Mouse (Mus musculus) hindbrain, embryonic 13.5 days (tissue): ENCODE data around the gene Gpha2. TPM values are rescaled to one million over a fixed set of nuclear protein-coding genes. Genes with fewer than 3 reads are reported as not detected.

ENCODE experiments used
- ATAC-seq: fragments of 200-750 bp; cut with Nextera tagmentation; 2 replicates; pipeline ENCODE4 v1.8.0; 2017; ENCODE audit warnings: moderate TSS enrichment; ENCODE audit not compliant: low FRiP score
- H3K27ac ChIP-seq: fragments of 300-500 bp; sonication (generic); 2 replicates; pipeline ENCODE4 v1.5.1; 2015; ENCODE audit warnings: inconsistent platforms, mild to moderate bottlenecking, moderate library complexity
- H3K27me3 ChIP-seq: fragments of 300-500 bp; sonication (generic); 2 replicates; pipeline ENCODE4 v1.6.1; 2015; ENCODE audit warnings: mild to moderate bottlenecking, inconsistent platforms
- H3K36me3 ChIP-seq: fragments of 300-500 bp; sonication (generic); 2 replicates; pipeline ENCODE4 v1.6.1; 2015; ENCODE audit warnings: mild to moderate bottlenecking, inconsistent platforms
- H3K4me1 ChIP-seq: fragments of 300-500 bp; sonication (generic); replicated peaks from 2 replicates; pipeline ENCODE4 v1.6.1; 2015; ENCODE audit warnings: inconsistent platforms
- H3K4me2 ChIP-seq: fragments of 300-500 bp; sonication (generic); 2 replicates; pipeline ENCODE4 v1.6.1; 2015; ENCODE audit warnings: inconsistent platforms, mild to moderate bottlenecking, moderate library complexity
- H3K4me3 ChIP-seq: fragments of 300-500 bp; sonication (generic); 2 replicates; pipeline ENCODE4 v1.5.1; 2015; ENCODE audit warnings: mild to moderate bottlenecking, inconsistent platforms
- H3K9ac ChIP-seq: fragments of 300-500 bp; sonication (generic); 2 replicates; pipeline ENCODE4 v1.6.1; 2015; ENCODE audit warnings: mild to moderate bottlenecking, inconsistent platforms
- H3K9me3 ChIP-seq: fragments of 300-500 bp; sonication (generic); 2 replicates; pipeline ENCODE4 v1.6.1; 2016; ENCODE audit warnings: inconsistent platforms
- WGBS: fragments of 180-500 bp; shearing (Covaris S2); methylation state at CpG from one replicate; pipeline ENCODE4 v1.1.7; 2015; 5-methylcytosine and 5-hydroxymethylcytosine counted together
- polyA plus RNA-seq: library from polyadenylated mRNA; unstranded; fragments of >200 nt; fragmentation: Nextera tagmentation; extraction: Ambion mirVana; gene quantifications from 2 replicates; pipeline ENCODE4 v1.2.1, GENCODE M21; 2015

Gpha2 gene
- polyA plus RNA-seq, 1 experiment from 2014 or later: not detected

DNA sequence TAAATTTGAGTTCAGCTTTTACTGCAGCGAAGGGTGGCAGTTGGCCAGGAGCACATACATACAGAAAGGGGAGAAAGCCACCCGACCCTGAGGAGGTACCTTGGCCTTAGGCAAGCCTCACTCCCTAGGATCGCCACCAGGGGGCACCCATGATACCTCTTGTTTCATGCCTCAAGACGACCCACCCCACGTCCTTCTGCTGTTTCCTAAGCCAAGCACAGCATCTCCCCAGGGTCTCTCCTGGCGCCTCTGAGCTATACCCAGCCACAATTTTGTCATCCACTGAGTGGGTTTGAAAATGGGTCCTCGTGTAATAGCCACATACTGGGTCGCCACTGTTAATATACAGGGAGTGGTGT is 42.0 kb downstream of the Gpha2 start:
- no peak overlapping the region for H3K4me3 ChIP-seq
- H3K4me1 ChIP-seq: no peaks in the 10 kb centered on the region; the same call in 1 of the 2 replicates
- H3K27me3 ChIP-seq: peaks cover 18% of the 10 kb centered on the region
- H3K36me3 ChIP-seq: no peaks in the 10 kb centered on the region
- no peak overlapping the region for H3K4me2 ChIP-seq
- no peak overlapping the region for H3K27ac ChIP-seq
- no peak overlapping the region for H3K9ac ChIP-seq
- peak; percentile 71 for ATAC-seq
- H3K9me3 ChIP-seq: no peaks in the 10 kb centered on the region
- 18% methylated on average over 8 of the region's 8 CpGs for WGBS

DNA sequence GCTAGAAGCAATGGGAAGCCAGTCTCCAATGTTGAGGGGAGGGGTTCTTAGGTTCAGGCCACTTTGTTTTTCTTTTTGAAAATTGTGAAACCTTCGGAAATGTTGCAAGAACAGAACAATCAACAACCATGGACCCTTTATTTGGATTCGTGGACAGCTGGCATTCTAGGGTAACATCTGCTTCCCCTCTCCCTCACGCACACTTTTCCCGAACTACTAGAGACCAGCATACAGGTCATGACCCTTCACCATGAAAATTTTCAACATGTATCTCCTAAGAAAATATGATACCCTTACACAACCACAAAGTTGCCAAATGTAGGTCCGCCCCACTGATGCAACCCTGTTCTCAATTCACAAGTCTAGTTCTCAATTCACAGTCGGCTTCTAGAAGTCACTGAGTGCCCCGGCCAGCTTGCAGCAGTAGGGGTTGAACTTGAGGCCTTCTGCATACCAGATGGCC is 42.5 kb downstream of the Gpha2 start:
- H3K9ac ChIP-seq: no peak overlapping the region
- H3K4me3 ChIP-seq: no peak overlapping the region
- no peak overlapping the region for H3K4me2 ChIP-seq
- H3K9me3 ChIP-seq: no peaks in the 10 kb centered on the region
- no peaks in the 10 kb centered on the region; the same call in 1 of the 2 replicates for H3K4me1 ChIP-seq
- no peak overlapping the region for H3K27ac ChIP-seq
- 85% methylated on average over 7 of the region's 7 CpGs for WGBS
- no peak for ATAC-seq
- no peaks in the 10 kb centered on the region for H3K36me3 ChIP-seq
- peaks cover 18% of the 10 kb centered on the region for H3K27me3 ChIP-seq

DNA sequence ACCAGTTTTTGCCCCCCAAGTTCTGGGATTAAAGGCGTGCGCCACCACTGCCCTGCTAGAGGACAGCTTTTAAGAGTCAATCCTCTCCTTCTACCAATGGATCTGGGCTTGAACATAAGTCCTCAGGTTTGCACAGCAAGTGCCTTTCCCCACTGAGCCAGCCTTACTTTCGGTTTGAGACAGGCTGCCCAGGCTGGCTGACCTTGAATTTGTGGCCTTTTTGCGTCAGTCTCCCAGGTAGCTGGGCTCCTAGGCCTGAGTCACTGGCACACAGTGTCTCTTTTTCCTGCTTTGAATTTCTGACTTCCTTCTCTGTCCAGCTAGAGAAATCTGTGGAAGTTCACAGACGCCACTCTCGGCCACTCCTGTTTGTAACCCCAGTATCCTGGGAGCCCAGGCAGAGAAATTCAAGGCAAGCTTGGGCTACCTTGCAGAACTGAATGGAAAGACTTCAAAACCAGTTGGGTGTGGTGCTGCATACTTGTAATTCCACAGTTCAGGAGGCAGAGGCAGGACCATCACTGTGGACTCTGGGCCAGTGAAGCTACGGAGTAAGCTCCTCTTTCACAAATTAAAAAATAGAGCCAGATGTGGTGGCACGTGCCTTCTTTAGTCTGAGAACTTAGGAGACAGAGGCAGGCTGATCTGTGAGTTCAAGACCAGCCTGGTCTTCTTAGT is 43.8 kb downstream of the Gpha2 start:
- H3K9me3 ChIP-seq: no peaks in the 10 kb centered on the region
- no peak overlapping the region for H3K4me2 ChIP-seq
- no peaks in the 10 kb centered on the region for H3K36me3 ChIP-seq
- no peak for ATAC-seq
- H3K4me1 ChIP-seq: no peaks in the 10 kb centered on the region; the same call in 1 of the 2 replicates
- no peak overlapping the region for H3K4me3 ChIP-seq
- WGBS: 89% methylated on average over 8 of the region's 8 CpGs
- H3K27me3 ChIP-seq: peaks cover 18% of the 10 kb centered on the region
- 0 out of 2 replicates have a peak overlapping the region, but pooled peaks have one; percentile 19 for H3K9ac ChIP-seq
- H3K27ac ChIP-seq: no peak overlapping the region

DNA sequence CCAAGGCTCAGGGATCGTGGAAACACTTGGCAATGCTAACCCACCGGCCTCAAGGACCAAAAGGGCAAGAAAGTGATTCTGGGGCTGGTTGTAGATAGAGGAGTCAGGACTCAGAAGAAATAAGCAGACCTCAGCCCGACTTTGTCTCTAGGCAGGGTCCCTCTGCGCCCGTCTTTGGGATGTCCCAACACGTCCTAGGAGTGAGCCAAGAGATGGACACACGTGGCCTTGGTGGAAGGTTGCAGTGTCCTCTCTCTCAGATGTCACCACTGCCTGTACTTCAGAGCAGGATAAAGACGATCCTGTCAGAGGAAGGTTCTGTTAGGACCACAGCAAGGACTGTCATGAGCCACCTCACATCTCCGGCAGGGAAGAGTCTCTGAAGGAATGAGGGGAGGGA is 44.5 kb downstream of the Gpha2 start:
- Histone ChIP-seq H3K27ac (no peak overlapping the region), H3K4me2 (no peak overlapping the region), H3K4me3 (no peak overlapping the region), H3K27me3 (peaks cover 18% of the 10 kb centered on the region), H3K36me3 (no peaks in the 10 kb centered on the region), H3K9me3 (no peaks in the 10 kb centered on the region), H3K9ac (peak overlapping the region; percentile 19; the same call in 1 of the 2 replicates), H3K4me1 (peaks cover 5% of the 10 kb centered on the region)
- ATAC-seq: no peak
- WGBS: 66% methylated on average over 9 of the region's 9 CpGs

DNA sequence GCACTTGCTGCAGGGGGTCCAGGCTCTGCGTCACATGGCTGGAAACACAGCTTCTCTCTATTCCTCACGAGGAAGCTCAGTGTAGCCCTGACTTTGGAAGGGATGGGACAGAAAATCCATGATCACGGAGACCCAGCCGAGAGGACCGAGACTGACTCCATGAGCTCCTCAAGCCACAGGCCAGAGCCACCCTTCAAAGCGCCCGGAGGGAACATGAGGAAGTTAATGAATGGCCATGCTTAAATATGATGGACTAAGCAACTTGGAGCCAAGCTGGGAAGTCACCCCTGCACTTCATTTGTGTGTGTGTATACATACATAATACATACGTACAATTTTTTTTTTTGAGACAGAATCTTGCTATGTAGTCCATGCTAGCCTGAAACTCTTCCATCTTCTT is 45.0 kb downstream of the Gpha2 start:
- Histone ChIP-seq H3K36me3 (no peaks in the 10 kb centered on the region), H3K4me3 (no peak overlapping the region), H3K27ac (no peak overlapping the region), H3K27me3 (peaks cover 18% of the 10 kb centered on the region), H3K4me1 (peaks cover 10% of the 10 kb centered on the region), H3K9me3 (no peaks in the 10 kb centered on the region), H3K9ac (peak overlapping the region; percentile 29; the same call in 1 of the 2 replicates), H3K4me2 (no peak overlapping the region)
- WGBS: 28% methylated on average over 8 of the region's 8 CpGs
- no peak for ATAC-seq

DNA sequence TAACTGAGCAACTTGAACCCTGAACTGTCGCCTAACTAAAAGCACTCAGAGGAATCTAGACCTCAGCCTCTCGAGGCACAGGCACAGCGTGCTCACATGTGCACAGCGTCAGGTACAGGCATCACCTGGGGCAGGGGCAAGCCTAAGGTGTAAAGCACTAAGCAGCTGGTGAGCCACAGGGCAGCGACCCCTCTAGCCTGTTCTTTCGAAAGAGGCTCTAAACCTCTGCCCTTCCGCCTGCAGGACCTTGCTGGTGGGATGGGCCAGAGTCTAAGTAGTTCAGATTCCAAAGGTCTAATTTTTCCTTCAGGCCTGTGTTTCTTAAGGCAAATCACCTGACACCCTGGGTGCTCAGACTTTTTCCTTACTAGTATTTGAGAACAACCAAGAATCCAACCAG is 45.9 kb downstream of the Gpha2 start:
- Histone ChIP-seq H3K4me3 (no peak overlapping the region), H3K27me3 (peaks cover 18% of the 10 kb centered on the region), H3K36me3 (no peaks in the 10 kb centered on the region), H3K4me2 (no peak overlapping the region), H3K4me1 (peaks cover 10% of the 10 kb centered on the region), H3K27ac (no peak overlapping the region), H3K9ac (0 out of 2 replicates have a peak overlapping the region, but pooled peaks have one; percentile 29), H3K9me3 (no peaks in the 10 kb centered on the region)
- ATAC-seq: no peak
- WGBS: 73% methylated on average over 7 of the region's 7 CpGs

DNA sequence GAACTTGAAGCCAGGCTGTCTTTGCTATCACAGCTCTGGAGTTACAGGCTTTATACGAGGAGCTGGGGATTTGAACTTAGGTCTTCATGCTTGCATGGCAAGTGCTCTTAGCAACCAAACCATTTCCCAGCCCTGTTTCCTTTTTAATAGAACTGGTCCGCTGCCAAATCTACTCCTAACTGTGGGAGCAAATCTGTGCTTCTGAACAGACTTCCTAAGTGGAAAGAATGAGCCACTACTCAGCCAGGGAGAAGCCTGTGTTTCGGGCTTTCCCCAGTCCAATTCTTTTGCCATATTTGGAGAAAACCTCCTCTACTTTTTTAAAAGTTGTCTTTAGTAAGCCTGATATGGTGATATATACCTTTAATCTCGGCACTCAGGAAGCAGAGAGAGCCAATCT is 46.6 kb downstream of the Gpha2 start:
- Histone ChIP-seq H3K9me3 (no peaks in the 10 kb centered on the region), H3K27me3 (peaks cover 12% of the 10 kb centered on the region), H3K4me1 (peaks cover 12% of the 10 kb centered on the region), H3K9ac (no peak overlapping the region), H3K27ac (no peak overlapping the region), H3K36me3 (no peaks in the 10 kb centered on the region), H3K4me2 (no peak overlapping the region), H3K4me3 (no peak overlapping the region)
- ATAC-seq: no peak
- 85% methylated on average over 4 of the region's 4 CpGs for WGBS

DNA sequence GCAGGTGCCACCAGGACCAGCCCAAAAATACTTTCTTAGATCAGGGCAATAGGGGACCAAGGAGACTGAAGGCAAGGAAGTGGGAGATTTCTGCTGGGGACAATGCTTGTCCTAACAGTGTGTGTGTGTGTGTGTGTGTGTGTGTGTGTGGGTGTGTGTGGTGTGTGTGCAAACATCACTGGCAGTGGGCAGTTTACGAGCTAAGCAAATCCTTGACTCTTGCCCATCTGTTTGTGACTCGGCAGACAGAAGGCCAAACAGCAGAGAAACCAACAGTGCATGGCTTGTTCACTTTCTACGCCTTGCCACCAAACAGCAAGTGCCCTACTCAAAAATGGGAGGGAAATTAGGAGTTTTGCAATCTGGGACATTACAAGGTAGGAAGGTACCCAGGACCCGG is 47.4 kb downstream of the Gpha2 start:
- ATAC-seq: no peak
- H3K4me3 ChIP-seq: no peak overlapping the region
- H3K4me2 ChIP-seq: no peak overlapping the region
- H3K27ac ChIP-seq: no peak overlapping the region
- WGBS: 95% methylated on average over 4 of the region's 4 CpGs
- H3K36me3 ChIP-seq: no peaks in the 10 kb centered on the region
- H3K27me3 ChIP-seq: peaks cover 11% of the 10 kb centered on the region
- H3K9me3 ChIP-seq: no peaks in the 10 kb centered on the region
- no peak overlapping the region for H3K9ac ChIP-seq
- H3K4me1 ChIP-seq: peaks cover 21% of the 10 kb centered on the region

DNA sequence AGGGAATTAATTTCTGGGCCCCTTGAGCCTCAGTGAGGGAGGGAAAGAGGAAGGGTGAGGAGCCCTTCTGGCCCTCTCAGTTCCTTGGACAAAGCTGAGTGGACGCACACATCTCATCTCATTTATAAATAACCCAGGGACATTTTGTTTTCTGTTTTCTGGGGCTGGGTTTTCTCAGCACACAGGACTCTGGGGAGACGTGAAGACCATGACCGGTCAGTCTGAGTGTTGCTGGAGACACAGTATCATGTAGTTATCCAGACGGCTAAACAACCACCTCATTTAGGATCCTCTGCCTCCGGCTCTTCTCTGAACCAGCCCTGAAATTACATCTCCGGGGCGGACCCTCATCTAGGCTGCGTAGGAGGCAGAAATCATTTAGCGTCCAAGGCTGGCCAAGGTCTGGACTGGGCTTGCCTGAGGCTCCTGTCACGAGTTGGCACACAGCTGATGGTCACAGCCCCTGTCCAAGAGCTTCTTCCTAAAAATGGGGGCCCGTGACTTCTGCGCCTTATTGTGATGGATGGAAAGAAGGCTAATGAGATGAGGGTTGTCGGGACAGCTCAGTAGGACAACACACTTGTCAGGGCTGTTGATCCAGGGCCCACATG is 47.9 kb downstream of the Gpha2 start:
- 0 out of 2 replicates have a peak overlapping the region, but pooled peaks have one; percentile 14 for H3K9ac ChIP-seq
- no peaks in the 10 kb centered on the region for H3K9me3 ChIP-seq
- H3K36me3 ChIP-seq: no peaks in the 10 kb centered on the region
- no peak overlapping the region for H3K4me3 ChIP-seq
- peaks cover 11% of the 10 kb centered on the region for H3K27me3 ChIP-seq
- WGBS: 95% methylated on average over 13 of the region's 13 CpGs
- H3K4me1 ChIP-seq: peaks cover 26% of the 10 kb centered on the region
- no peak overlapping the region for H3K4me2 ChIP-seq
- ATAC-seq: no peak
- H3K27ac ChIP-seq: no peak overlapping the region

DNA sequence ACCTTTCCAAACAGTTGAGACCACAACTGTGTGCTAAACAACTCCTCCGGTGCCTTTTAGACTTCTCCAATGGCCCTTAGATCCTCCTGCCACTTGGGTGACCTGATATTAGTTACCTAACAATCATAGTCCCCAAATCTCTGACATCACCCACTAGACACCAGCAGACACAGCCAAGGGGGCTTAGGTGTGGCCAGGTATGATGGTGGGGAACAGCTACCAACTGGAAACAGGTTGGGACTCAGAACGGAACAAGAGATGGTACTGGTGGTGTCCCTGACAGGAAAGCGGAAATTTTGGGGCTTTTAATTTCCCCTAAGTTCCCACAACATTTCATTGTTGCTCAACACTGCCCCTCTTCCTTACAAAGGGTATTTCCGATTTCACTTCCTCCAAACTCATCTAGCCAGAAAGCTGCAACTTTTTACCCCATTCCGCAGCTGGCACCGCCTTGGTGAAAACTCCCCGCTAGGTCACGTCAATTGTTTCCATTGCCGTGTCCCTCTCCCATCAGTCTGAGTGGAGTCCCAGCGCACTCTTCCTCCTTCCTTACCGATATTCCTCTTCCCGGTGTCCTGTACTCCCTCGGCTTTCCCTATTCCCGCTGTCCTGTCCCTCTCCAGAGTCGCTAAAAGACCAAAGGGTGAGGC is 49.7 kb downstream of the Gpha2 start:
- Histone ChIP-seq H3K4me1 (peaks cover 44% of the 10 kb centered on the region), H3K36me3 (peaks cover 12% of the 10 kb centered on the region), H3K27ac (peak overlapping the region; percentile 81), H3K27me3 (peaks cover 6% of the 10 kb centered on the region), H3K4me3 (peak overlapping the region; percentile 79), H3K9me3 (no peaks in the 10 kb centered on the region), H3K9ac (peak overlapping the region; percentile 74), H3K4me2 (peak overlapping the region; percentile 90)
- no peak for ATAC-seq
- WGBS: 8% methylated on average over 15 of the region's 15 CpGs

DNA sequence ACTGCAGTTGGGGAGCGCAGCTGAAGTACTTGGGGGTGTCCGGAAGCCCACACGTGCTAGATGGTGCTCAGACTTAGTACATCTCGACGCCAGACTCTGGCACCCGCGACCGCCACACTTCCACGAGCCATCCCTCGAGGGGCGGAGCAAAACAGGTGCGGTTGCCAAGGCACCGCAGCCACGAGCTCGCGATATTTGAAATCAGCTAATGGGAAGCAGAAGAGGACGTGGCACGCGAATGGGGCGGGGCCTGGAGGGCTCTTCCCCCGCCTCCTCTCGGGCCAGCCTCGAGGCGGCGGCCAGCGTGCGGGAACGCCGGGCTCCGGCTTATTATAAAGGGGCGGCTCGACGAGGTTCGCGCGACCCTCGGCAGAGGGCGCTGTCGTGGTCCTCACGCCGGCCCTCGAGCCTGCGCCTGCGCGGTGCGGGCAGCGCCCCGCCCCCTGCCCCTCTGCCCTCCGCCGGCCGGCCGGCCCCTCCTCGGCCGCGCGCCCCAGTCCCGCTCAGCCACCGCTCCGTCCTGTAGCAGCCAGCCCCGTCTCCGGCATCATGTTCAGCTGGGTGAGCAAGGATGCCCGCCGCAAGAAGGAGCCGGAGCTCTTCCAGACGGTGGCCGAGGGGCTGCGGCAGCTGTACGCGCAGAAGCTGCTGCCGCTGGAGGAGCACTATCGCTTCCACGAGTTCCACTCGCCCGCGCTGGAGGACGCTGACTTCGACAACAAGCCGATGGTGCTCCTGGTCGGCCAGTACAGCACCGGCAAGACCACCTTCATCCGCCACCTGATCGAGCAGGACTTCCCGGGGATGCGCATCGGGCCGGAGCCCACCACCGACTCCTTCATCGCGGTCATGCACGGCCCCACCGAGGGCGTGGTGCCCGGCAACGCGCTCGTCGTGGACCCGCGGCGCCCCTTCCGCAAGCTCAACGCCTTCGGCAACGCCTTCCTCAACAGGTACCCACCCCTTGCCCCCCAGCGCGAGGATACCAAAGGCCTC is 50.5 kb downstream of the Gpha2 start, which contains the start of gene Ehd1:
TSS of gene Ehd1 (plus strand) at position 300 of the 996 bp plus-strand sequence.
- peak within 1 kb of the TSS; percentile 91 for H3K9ac ChIP-seq
- peaks cover 48% of the 10 kb centered on the region for H3K4me1 ChIP-seq
- peak within 1 kb of the TSS; percentile 87 for H3K27ac ChIP-seq
- H3K4me2 ChIP-seq: peak within 1 kb of the TSS; percentile 90
- ATAC-seq: peak; percentile 96
- peaks cover 4% of the 10 kb centered on the region; the same call in 1 of the 2 replicates for H3K27me3 ChIP-seq
- peak within 1 kb of the TSS; percentile 79 for H3K4me3 ChIP-seq
- under 1% methylated on average over 86 of the region's 106 CpGs for WGBS
- H3K9me3 ChIP-seq: no peaks in the 10 kb centered on the region
- H3K36me3 ChIP-seq: peaks cover 21% of the 10 kb centered on the region
